ENCODE assay signal across 13 mouse cellular contexts in the genomic region with DNA sequence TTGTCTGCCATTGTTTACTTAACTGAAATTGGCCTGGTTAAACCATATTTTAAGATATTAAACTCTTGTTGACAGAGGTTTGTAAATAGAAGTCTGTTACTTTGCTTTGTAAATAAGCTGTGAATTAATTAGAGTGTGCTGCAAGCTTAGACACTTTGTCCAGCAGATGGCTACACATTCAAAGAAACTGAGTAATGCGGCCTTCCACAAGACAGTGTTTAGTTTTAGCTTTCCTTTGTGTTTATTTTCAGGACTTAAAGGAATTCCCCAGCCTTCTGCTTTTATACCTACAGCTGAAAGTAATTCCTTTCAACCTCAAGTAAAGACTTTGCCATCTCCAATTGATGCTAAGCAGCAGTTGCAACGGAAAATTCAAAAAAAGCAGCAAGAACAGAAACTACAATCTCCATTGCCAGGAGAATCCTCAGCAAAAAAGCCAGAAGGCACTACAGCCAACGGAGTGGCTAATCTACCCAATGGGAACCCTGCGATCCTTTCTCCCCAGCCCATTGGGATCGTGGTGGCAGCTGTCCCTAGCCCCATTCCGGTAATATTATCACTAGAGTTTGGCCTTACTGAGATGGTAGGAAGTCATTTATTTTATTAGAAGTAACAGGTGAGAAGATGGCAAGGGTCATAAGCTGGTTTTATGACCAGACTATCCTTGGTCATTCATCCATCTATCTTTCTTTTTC. TPM values are rescaled to one million over a fixed set of nuclear protein-coding genes. Genes with fewer than 3 reads are reported as not detected.
DNase-seq lines count a peak whose midpoint lies in the region; ATAC-seq lines count a peak whose summit lies in the region.
"Had no signal": no experiment of that assay in that cellular context is flagged by ENCODE, and none has a peak within 500 bp of the region (broad histone marks: within the 10 kb centered on the region; RNA-seq: fewer than 3 reads in every experiment).

No protein-coding gene starts in this region.

- WGBS in forebrain, embryonic 12.5 days, result 74% methylated on average over 6 of the region's 6 CpGs
- WGBS in forebrain, embryonic 11.5 days, result 80% methylated on average over 6 of the region's 6 CpGs
- whole genome bisulfite sequencing in limb, embryonic 12.5 days, result 85% methylated on average over 6 of the region's 6 CpGs
- 90% methylated on average over 6 of the region's 6 CpGs for WGBS in limb, embryonic 10.5 days
- 61% methylated on average over 6 of the region's 6 CpGs for WGBS in embryonic facial prominence, embryonic 15.5 days
- 65% methylated on average over 6 of the region's 6 CpGs for WGBS in midbrain, embryonic 13.5 days

- peaks cover 44% of the 10 kb centered on the region for H3K36me3 ChIP-seq in forebrain, embryonic 12.5 days (replicated peaks)
- H3K36me3 ChIP-seq in forebrain, embryonic 11.5 days (ENCODE audit: control insufficient read depth, insufficient read depth, low read length), result peaks cover 9% of the 10 kb centered on the region; the same call in 1 of the 2 replicates
- peaks cover 55% of the 10 kb centered on the region for H3K36me3 ChIP-seq in limb, embryonic 12.5 days
- peaks cover 69% of the 10 kb centered on the region for H3K36me3 ChIP-seq in limb, embryonic 10.5 days
- peaks cover 34% of the 10 kb centered on the region for H3K36me3 ChIP-seq in embryonic facial prominence, embryonic 15.5 days
- H3K36me3 ChIP-seq in midbrain, embryonic 13.5 days, result peaks cover 47% of the 10 kb centered on the region

- no peaks in the 10 kb centered on the region for H3K4me1 ChIP-seq in forebrain, embryonic 12.5 days
- no peaks in the 10 kb centered on the region for H3K4me1 ChIP-seq in forebrain, embryonic 11.5 days (replicated peaks; ENCODE audit: control insufficient read depth, insufficient read depth, low read length)
- no peaks in the 10 kb centered on the region for H3K4me1 ChIP-seq in limb, embryonic 12.5 days (replicated peaks)
- H3K4me1 ChIP-seq in limb, embryonic 10.5 days, result no peaks in the 10 kb centered on the region
- no peaks in the 10 kb centered on the region for H3K4me1 ChIP-seq in embryonic facial prominence, embryonic 15.5 days
- 0 out of 2 replicates have a peak, but pooled peaks cover 4% of the 10 kb centered on the region for H3K4me1 ChIP-seq in midbrain, embryonic 13.5 days (replicated peaks)
- H3K4me1 ChIP-seq: megakaryocyte, embryonic 14.5 days had no signal

- no peak overlapping the region for H3K4me2 ChIP-seq in forebrain, embryonic 12.5 days
- H3K4me2 ChIP-seq in forebrain, embryonic 11.5 days (ENCODE audit: low read depth, low read length, severe bottlenecking), result no peak overlapping the region
- H3K4me2 ChIP-seq in limb, embryonic 12.5 days, result no peak overlapping the region
- no peak overlapping the region for H3K4me2 ChIP-seq in embryonic facial prominence, embryonic 15.5 days (replicated peaks)
- no peak overlapping the region for H3K4me2 ChIP-seq in midbrain, embryonic 13.5 days (replicated peaks)
- H3K4me2 ChIP-seq: stomach, embryonic 15.5 days had no signal

- no peak overlapping the region for H3K9ac ChIP-seq in forebrain, embryonic 12.5 days
- H3K9ac ChIP-seq in forebrain, embryonic 11.5 days (ENCODE audit: low read length), result no peak overlapping the region
- H3K9ac ChIP-seq in limb, embryonic 12.5 days (replicated peaks), result no peak overlapping the region
- no peak overlapping the region for H3K9ac ChIP-seq in embryonic facial prominence, embryonic 15.5 days
- no peak overlapping the region for H3K9ac ChIP-seq in midbrain, embryonic 13.5 days (replicated peaks)
- H3K9ac ChIP-seq: stomach, embryonic 15.5 days had no signal

- H3K9me3 ChIP-seq in forebrain, embryonic 12.5 days, result no peaks in the 10 kb centered on the region
- H3K9me3 ChIP-seq in forebrain, embryonic 11.5 days (ENCODE audit: control insufficient read depth, low read length), result no peaks in the 10 kb centered on the region
- H3K9me3 ChIP-seq in limb, embryonic 12.5 days, result no peaks in the 10 kb centered on the region
- no peaks in the 10 kb centered on the region for H3K9me3 ChIP-seq in limb, embryonic 10.5 days (replicated peaks)
- H3K9me3 ChIP-seq in embryonic facial prominence, embryonic 15.5 days (replicated peaks), result no peaks in the 10 kb centered on the region
- no peaks in the 10 kb centered on the region for H3K9me3 ChIP-seq in midbrain, embryonic 13.5 days
- H3K9me3 ChIP-seq: megakaryocyte, embryonic 14.5 days; stomach, embryonic 15.5 days had no signal

- no peak overlapping the region for H3K4me3 ChIP-seq in forebrain, embryonic 12.5 days (replicated peaks)
- H3K4me3 ChIP-seq in forebrain, embryonic 11.5 days (ENCODE audit: low read depth, low read length), result no peak overlapping the region
- no peak overlapping the region for H3K4me3 ChIP-seq in limb, embryonic 12.5 days (replicated peaks)
- no peak overlapping the region for H3K4me3 ChIP-seq in limb, embryonic 10.5 days
- no peak overlapping the region for H3K4me3 ChIP-seq in embryonic facial prominence, embryonic 15.5 days (replicated peaks)
- no peak overlapping the region for H3K4me3 ChIP-seq in midbrain, embryonic 13.5 days (replicated peaks)
- H3K4me3 ChIP-seq: megakaryocyte, embryonic 14.5 days; stomach, embryonic 15.5 days had no signal

- ATAC-seq in forebrain, embryonic 12.5 days (ENCODE audit: low FRiP score), result no peak
- no peak for ATAC-seq in forebrain, embryonic 11.5 days (replicated peaks; ENCODE audit: low FRiP score)
- ATAC-seq in limb, embryonic 12.5 days (ENCODE audit: insufficient number of reproducible peaks, insufficient read depth, low FRiP score, low TSS enrichment, low read depth), result no peak
- ATAC-seq in embryonic facial prominence, embryonic 15.5 days (ENCODE audit: insufficient number of reproducible peaks, low FRiP score, low TSS enrichment, low read depth), result no peak
- ATAC-seq in midbrain, embryonic 13.5 days, result no peak

- no peaks in the 10 kb centered on the region for H3K27me3 ChIP-seq in forebrain, embryonic 12.5 days
- H3K27me3 ChIP-seq in forebrain, embryonic 11.5 days (ENCODE audit: control insufficient read depth, insufficient read depth, low read length), result no peaks in the 10 kb centered on the region
- no peaks in the 10 kb centered on the region for H3K27me3 ChIP-seq in limb, embryonic 12.5 days
- H3K27me3 ChIP-seq in limb, embryonic 10.5 days (ENCODE audit: low read depth, poor library complexity, severe bottlenecking), result no peaks in the 10 kb centered on the region
- H3K27me3 ChIP-seq in embryonic facial prominence, embryonic 15.5 days, result no peaks in the 10 kb centered on the region
- H3K27me3 ChIP-seq in midbrain, embryonic 13.5 days, result no peaks in the 10 kb centered on the region
- H3K27me3 ChIP-seq: megakaryocyte, embryonic 14.5 days; stomach, embryonic 15.5 days had no signal

- H3K27ac ChIP-seq in forebrain, embryonic 12.5 days, result peak overlapping the region; percentile 53; the same call in 1 of the 2 replicates
- H3K27ac ChIP-seq in forebrain, embryonic 11.5 days (ENCODE audit: low read depth, low read length), result no peak overlapping the region
- 0 out of 2 replicates have a peak overlapping the region, but pooled peaks have one; percentile 12 for H3K27ac ChIP-seq in limb, embryonic 12.5 days
- H3K27ac ChIP-seq in limb, embryonic 10.5 days, result no peak overlapping the region
- H3K27ac ChIP-seq in embryonic facial prominence, embryonic 15.5 days (replicated peaks), result 0 out of 2 replicates have a peak overlapping the region, but pooled peaks have one; percentile 39
- H3K27ac ChIP-seq in midbrain, embryonic 13.5 days, result peak overlapping the region; percentile 64
- H3K27ac ChIP-seq: stomach, embryonic 15.5 days had no signal

- DNase-seq in forebrain, embryonic 11.5 days (ENCODE audit: low spot score), result no peak
- DNase-seq in limb, embryonic 10.5 days (ENCODE audit: low spot score), result no peak
- no peak for DNase-seq in spleen, postnatal 14 days (ENCODE audit: low spot score in 2 of 2)
- DNase-seq in adrenal gland, postnatal 25 days, result no peak
- DNase-seq: adrenal gland, adult 2 months; cerebellum, adult 9-10 months; heart, adult 18-20 months had no signal

RNA-seq across cellular contexts. Expression of gene Nedd4, which starts 47.2 kb away (rescaled TPM):
- polyA plus RNA-seq in forebrain, embryonic 12.5 days (2016; fragmentation: Nextera tagmentation; extraction: Ambion mirVana), result 731 and 774 TPM in 2 replicates
- 781 and 793 TPM in 2 replicates for polyA plus RNA-seq in forebrain, embryonic 11.5 days (2014; fragmentation: Nextera tagmentation; extraction: Ambion mirVana)
- 815 and 839 TPM in 2 replicates for polyA plus RNA-seq in limb, embryonic 12.5 days (2016; fragmentation: Nextera tagmentation; extraction: Ambion mirVana)
- polyA plus RNA-seq in limb, embryonic 10.5 days (2016; fragmentation: Nextera tagmentation; extraction: Ambion mirVana), result 565 and 690 TPM in 2 replicates
- polyA plus RNA-seq in embryonic facial prominence, embryonic 15.5 days (2015; fragmentation: Nextera tagmentation; extraction: Ambion mirVana), result 541 and 546 TPM in 2 replicates
- 563 and 595 TPM in 2 replicates for polyA plus RNA-seq in midbrain, embryonic 13.5 days (2015; fragmentation: Nextera tagmentation; extraction: Ambion mirVana)
- total RNA-seq in adrenal gland, postnatal 25 days (2021), result 418 and 467 TPM in 2 replicates

Comparison
In these comparisons a context has a peak if more than half of its experiments do, and no peak if none do; other contexts are left out.
1. H3K27ac ChIP-seq: peak in forebrain, embryonic 12.5 days (single experiment), limb, embryonic 12.5 days (single experiment), embryonic facial prominence, embryonic 15.5 days (single experiment) and midbrain, embryonic 13.5 days (single experiment); none in forebrain, embryonic 11.5 days (single experiment) and limb, embryonic 10.5 days (single experiment).